Mouse (Mus musculus) embryonic facial prominence, embryonic 15.5 days (tissue): Measurements from ENCODE around the gene Psmd14. TPM values are rescaled to one million over a fixed set of nuclear protein-coding genes. Genes with fewer than 3 reads are reported as not detected.

Experiments used
- ATAC-seq: fragments of 200-750 bp; cut with Nextera tagmentation; 2 replicates; pipeline ENCODE4 v1.8.0; 2017; ENCODE audit warnings: low read depth, moderate TSS enrichment; ENCODE audit not compliant: insufficient number of reproducible peaks, low FRiP score, low TSS enrichment
- H3K27ac ChIP-seq: fragments of 300-500 bp; sonication (generic); replicated peaks from 2 replicates; pipeline ENCODE4 v1.5.1; 2015; ENCODE audit warnings: mild to moderate bottlenecking, inconsistent platforms
- H3K27me3 ChIP-seq: fragments of 300-500 bp; sonication (generic); 2 replicates; pipeline ENCODE4 v1.6.1; 2015; ENCODE audit warnings: inconsistent platforms
- H3K36me3 ChIP-seq: fragments of 300-500 bp; sonication (generic); 2 replicates; pipeline ENCODE4 v1.6.1; 2015; ENCODE audit warnings: mild to moderate bottlenecking, inconsistent platforms
- H3K4me1 ChIP-seq: fragments of 300-500 bp; sonication (generic); 2 replicates; pipeline ENCODE4 v1.6.1; 2015; ENCODE audit warnings: inconsistent platforms
- H3K4me2 ChIP-seq: fragments of 300-500 bp; sonication (generic); replicated peaks from 2 replicates; pipeline ENCODE4 v1.6.1; 2015; ENCODE audit warnings: mild to moderate bottlenecking, inconsistent platforms
- H3K4me3 ChIP-seq: fragments of 300-500 bp; sonication (generic); replicated peaks from 2 replicates; pipeline ENCODE4 v1.5.1; 2015; ENCODE audit warnings: mild to moderate bottlenecking, inconsistent platforms
- H3K9ac ChIP-seq: fragments of 300-500 bp; sonication (generic); 2 replicates; pipeline ENCODE4 v1.6.1; 2015; ENCODE audit warnings: inconsistent platforms
- H3K9me3 ChIP-seq: fragments of 300-500 bp; sonication (generic); replicated peaks from 2 replicates; pipeline ENCODE4 v1.6.1; 2016; ENCODE audit warnings: inconsistent platforms
- WGBS: fragments of 180-500 bp; shearing (Covaris S2); methylation state at CpG from one replicate; pipeline ENCODE4 v1.1.7; 2015; 5-methylcytosine and 5-hydroxymethylcytosine counted together
- polyA plus RNA-seq: library from polyadenylated mRNA; unstranded; fragments of >200 nt; fragmentation: Nextera tagmentation; extraction: Ambion mirVana; gene quantifications from 2 replicates; pipeline ENCODE4 v1.2.1, GENCODE M21; 2015

The Psmd14 gene
- polyA plus RNA-seq, 1 experiment from 2014 or later, result 158 TPM

- H3K9me3 ChIP-seq, result no peaks in the 10 kb centered on the region
- H3K4me3 ChIP-seq, result no peak overlapping the region
- no peak for ATAC-seq
- H3K27me3 ChIP-seq, result no peaks in the 10 kb centered on the region
- H3K4me2 ChIP-seq, result no peak overlapping the region
- H3K36me3 ChIP-seq, result 0 out of 2 replicates have a peak, but pooled peaks cover 2% of the 10 kb centered on the region
- H3K4me1 ChIP-seq, result no peaks in the 10 kb centered on the region
- 78% methylated on average over 4 of the region's 4 CpGs for WGBS
- no peak overlapping the region for H3K9ac ChIP-seq
- no peak overlapping the region for H3K27ac ChIP-seq
Observed at GRCm38 (mm10) chr2:61722401-61722982, 11.0 kb downstream of the Psmd14 start.

GRCm38 (mm10) chr2:61732802-61733486 lies 21.4 kb downstream of the Psmd14 start:
- Histone ChIP-seq H3K27me3 (no peaks in the 10 kb centered on the region), H3K4me2 (no peak overlapping the region), H3K9me3 (no peaks in the 10 kb centered on the region), H3K27ac (no peak overlapping the region), H3K36me3 (no peaks in the 10 kb centered on the region), H3K4me1 (no peaks in the 10 kb centered on the region), H3K4me3 (no peak overlapping the region), H3K9ac (no peak overlapping the region)
- ATAC-seq, result no peak
- 88% methylated on average over 11 of the region's 11 CpGs for WGBS

- no peaks in the 10 kb centered on the region for H3K36me3 ChIP-seq
- H3K27ac ChIP-seq, result no peak overlapping the region
- no peak for ATAC-seq
- no peak overlapping the region for H3K9ac ChIP-seq
- H3K4me1 ChIP-seq, result no peaks in the 10 kb centered on the region
- no peak overlapping the region for H3K4me2 ChIP-seq
- H3K27me3 ChIP-seq, result no peaks in the 10 kb centered on the region
- 76% methylated on average over 1 of the region's 1 CpGs for WGBS
- no peak overlapping the region for H3K4me3 ChIP-seq
- H3K9me3 ChIP-seq, result no peaks in the 10 kb centered on the region
Observed at GRCm38 (mm10) chr2:61734175-61734574, 22.7 kb downstream of the Psmd14 start.

- Histone ChIP-seq H3K9ac (no peak overlapping the region), H3K27ac (no peak overlapping the region), H3K9me3 (no peaks in the 10 kb centered on the region), H3K4me1 (no peaks in the 10 kb centered on the region), H3K4me2 (no peak overlapping the region), H3K27me3 (no peaks in the 10 kb centered on the region), H3K4me3 (no peak overlapping the region), H3K36me3 (no peaks in the 10 kb centered on the region)
- WGBS, result 55% methylated on average over 1 of the region's 1 CpGs
- ATAC-seq, result no peak
Observed at GRCm38 (mm10) chr2:61746051-61746450, 34.6 kb downstream of the Psmd14 start.

GRCm38 (mm10) chr2:61746580-61746979 lies 35.1 kb downstream of the Psmd14 start:
- Histone ChIP-seq H3K36me3 (no peaks in the 10 kb centered on the region), H3K27me3 (no peaks in the 10 kb centered on the region), H3K9me3 (no peaks in the 10 kb centered on the region), H3K4me1 (no peaks in the 10 kb centered on the region), H3K9ac (no peak overlapping the region), H3K27ac (no peak overlapping the region), H3K4me2 (no peak overlapping the region), H3K4me3 (no peak overlapping the region)
- 70% methylated on average over 2 of the region's 2 CpGs for WGBS
- ATAC-seq, result no peak

- 67% methylated on average over 2 of the region's 2 CpGs for WGBS
- H3K27ac ChIP-seq, result no peak overlapping the region
Observed at GRCm38 (mm10) chr2:61747411-61747810, 35.9 kb downstream of the Psmd14 start.

GRCm38 (mm10) chr2:61750702-61751101 lies 39.2 kb downstream of the Psmd14 start:
- no peak for ATAC-seq
- Histone ChIP-seq H3K27ac (no peak overlapping the region), H3K4me3 (no peak overlapping the region), H3K36me3 (no peaks in the 10 kb centered on the region), H3K4me2 (no peak overlapping the region), H3K9me3 (no peaks in the 10 kb centered on the region), H3K9ac (no peak overlapping the region), H3K4me1 (no peaks in the 10 kb centered on the region), H3K27me3 (no peaks in the 10 kb centered on the region)
- WGBS, result 91% methylated on average over 1 of the region's 1 CpGs

More at GRCm38 (mm10) chr2:61747411-61747810, 35.9 kb downstream of the Psmd14 start:
- Histone ChIP-seq H3K4me2 (no peak overlapping the region), H3K36me3 (no peaks in the 10 kb centered on the region), H3K9me3 (no peaks in the 10 kb centered on the region), H3K4me3 (no peak overlapping the region), H3K4me1 (no peaks in the 10 kb centered on the region), H3K27me3 (no peaks in the 10 kb centered on the region), H3K9ac (no peak overlapping the region)
- no peak for ATAC-seq

GRCm38 (mm10) chr2:61751286-61751685 lies 39.8 kb downstream of the Psmd14 start:
- no peaks in the 10 kb centered on the region for H3K9me3 ChIP-seq
- WGBS, result 61% methylated on average over 2 of the region's 2 CpGs
- H3K4me2 ChIP-seq, result no peak overlapping the region
- H3K36me3 ChIP-seq, result no peaks in the 10 kb centered on the region
- no peaks in the 10 kb centered on the region for H3K4me1 ChIP-seq
- no peak for ATAC-seq
- H3K9ac ChIP-seq, result no peak overlapping the region
- H3K27me3 ChIP-seq, result no peaks in the 10 kb centered on the region
- no peak overlapping the region for H3K27ac ChIP-seq
- no peak overlapping the region for H3K4me3 ChIP-seq

- ATAC-seq, result no peak
- Histone ChIP-seq H3K27ac (no peak overlapping the region), H3K4me3 (no peak overlapping the region), H3K9me3 (no peaks in the 10 kb centered on the region), H3K36me3 (no peaks in the 10 kb centered on the region), H3K4me2 (no peak overlapping the region), H3K27me3 (no peaks in the 10 kb centered on the region), H3K9ac (no peak overlapping the region), H3K4me1 (no peaks in the 10 kb centered on the region)
Observed at GRCm38 (mm10) chr2:61752362-61752761, 40.9 kb downstream of the Psmd14 start.

GRCm38 (mm10) chr2:61754989-61755388 lies 43.5 kb downstream of the Psmd14 start:
- Histone ChIP-seq H3K4me3 (no peak overlapping the region), H3K27me3 (no peaks in the 10 kb centered on the region), H3K9me3 (no peaks in the 10 kb centered on the region), H3K4me2 (no peak overlapping the region), H3K9ac (no peak overlapping the region), H3K36me3 (no peaks in the 10 kb centered on the region), H3K27ac (no peak overlapping the region), H3K4me1 (no peaks in the 10 kb centered on the region)
- no peak for ATAC-seq

GRCm38 (mm10) chr2:61759234-61759855 lies 47.9 kb downstream of the Psmd14 start:
- Histone ChIP-seq H3K9ac (no peak overlapping the region), H3K27ac (no peak overlapping the region), H3K27me3 (no peaks in the 10 kb centered on the region), H3K4me1 (no peaks in the 10 kb centered on the region), H3K4me3 (no peak overlapping the region), H3K4me2 (no peak overlapping the region), H3K9me3 (no peaks in the 10 kb centered on the region), H3K36me3 (no peaks in the 10 kb centered on the region)
- no peak for ATAC-seq
- 85% methylated on average over 5 of the region's 5 CpGs for WGBS
